Mouse (Mus musculus) induced T-regulatory cell, adult 2 months (primary cell): ENCODE results near the gene Ubl7.

Source experiments
- DNase-seq: peaks from one replicate; pipeline ENCODE4 v3.0.0-alpha.2; 2012; ENCODE audit warnings: low read depth

Gene Ubl7

GRCm38 (mm10) chr9:57967237-57967960 lies 56.6 kb downstream of the Ubl7 start:
- DNase-seq = no peak

- DNase-seq = peak; percentile 63
These were observed 57.5 kb downstream of the Ubl7 start for GRCm38 (mm10) chr9:57968166-57968771.

- DNase-seq = peak; percentile 53
These were observed 58.2 kb downstream of the Ubl7 start for GRCm38 (mm10) chr9:57968783-57969542.

- DNase-seq = peak; percentile 20
These were observed 59.1 kb downstream of the Ubl7 start for GRCm38 (mm10) chr9:57969736-57970495.

- DNase-seq = no peak
These were observed 60.6 kb downstream of the Ubl7 start for GRCm38 (mm10) chr9:57971413-57971812.

- peak; percentile 56 for DNase-seq
These were observed 61.4 kb downstream of the Ubl7 start for GRCm38 (mm10) chr9:57972141-57972591.

GRCm38 (mm10) chr9:57972776-57973439 lies 62.1 kb downstream of the Ubl7 start:
- DNase-seq = peak; percentile 46

GRCm38 (mm10) chr9:57973440-57974066 lies 62.8 kb downstream of the Ubl7 start:
- no peak for DNase-seq

GRCm38 (mm10) chr9:57974221-57974620 lies 63.4 kb downstream of the Ubl7 start:
- peak; percentile 34 for DNase-seq

GRCm38 (mm10) chr9:57975200-57975821 lies 64.5 kb downstream of the Ubl7 start:
- DNase-seq = no peak

GRCm38 (mm10) chr9:57978025-57978424 lies 67.2 kb downstream of the Ubl7 start:
- DNase-seq = no peak

- DNase-seq = no peak
These were observed 68.1 kb downstream of the Ubl7 start for GRCm38 (mm10) chr9:57978858-57979257.
